Mouse (Mus musculus): ENCODE results near the gene Crisp4.

GRCm38 (mm10) chr1:18106720-18107355, 38.9 kb downstream of the Crisp4 start:
- TF ChIP-seq CTCF (IDR thresholded peaks at IDR 0.05; ENCODE audit: low read depth) (peak; percentile 55), EP300 (IDR thresholded peaks at IDR 0.05; ENCODE audit: low read depth) (no peak)
